Mouse (Mus musculus) cerebellum, adult 2 months (tissue): Measurements from ENCODE around the gene Rab29. TPM values are rescaled to one million over a fixed set of nuclear protein-coding genes. Genes with fewer than 3 reads are reported as not detected.

Source experiments
- DNase-seq, 2 experiments: peaks; one replicate each; pipeline ENCODE4 v3.0.0; 2021
- H3K27ac ChIP-seq: fragments of 200-500 bp; 2 replicates; pipeline ENCODE4 v1.5.1; 2012; ENCODE audit warnings: low read length, control low read depth, inconsistent platforms; ENCODE audit not compliant: insufficient read depth
- H3K27me3 ChIP-seq: fragments of 200-500 bp; 2 replicates; pipeline ENCODE4 v1.6.1; 2012; ENCODE audit warnings: inconsistent platforms, mild to moderate bottlenecking, low read length, moderate library complexity; ENCODE audit not compliant: control insufficient read depth, insufficient read depth
- H3K4me1 ChIP-seq: fragments of 200-500 bp; 2 replicates; pipeline ENCODE4 v1.6.1; 2011; ENCODE audit warnings: low read length; ENCODE audit not compliant: control insufficient read depth, insufficient read depth
- H3K4me3 ChIP-seq: fragments of 200-500 bp; replicated peaks from 2 replicates; pipeline ENCODE3; 2011; ENCODE audit warnings: mild to moderate bottlenecking, low read depth, low read length, control low read depth; ENCODE audit not compliant: insufficient read depth
- CTCF ChIP-seq: fragments of 200-500 bp; IDR thresholded peaks from 2 replicates; pipeline ENCODE4 v1.5.1; 2011; ENCODE audit warnings: low read depth, mild to moderate bottlenecking, control low read depth, low read length, moderate library complexity, borderline replicate concordance; ENCODE audit not compliant: insufficient read depth
- POLR2A ChIP-seq: fragments of 200-500 bp; IDR thresholded peaks from 2 replicates; pipeline ENCODE4 v1.6.1; 2011; ENCODE audit warnings: low read length, control low read depth, borderline replicate concordance; ENCODE audit not compliant: insufficient read depth
- WGBS: fragments of 180-500 bp; shearing (Covaris S2); methylation state at CpG from one replicate; pipeline ENCODE4 v1.1.7; 2018; 5-methylcytosine and 5-hydroxymethylcytosine counted together
- polyA plus RNA-seq: library from polyadenylated mRNA; depleted of rRNA; stranded (reverse); fragments of >200 nt; gene quantifications from 2 replicates; pipeline ENCODE4 v1.2.3, GENCODE M21; 2012

Gene Rab29
- polyA plus RNA-seq, 1 experiment, result 11.9 TPM

DNA sequence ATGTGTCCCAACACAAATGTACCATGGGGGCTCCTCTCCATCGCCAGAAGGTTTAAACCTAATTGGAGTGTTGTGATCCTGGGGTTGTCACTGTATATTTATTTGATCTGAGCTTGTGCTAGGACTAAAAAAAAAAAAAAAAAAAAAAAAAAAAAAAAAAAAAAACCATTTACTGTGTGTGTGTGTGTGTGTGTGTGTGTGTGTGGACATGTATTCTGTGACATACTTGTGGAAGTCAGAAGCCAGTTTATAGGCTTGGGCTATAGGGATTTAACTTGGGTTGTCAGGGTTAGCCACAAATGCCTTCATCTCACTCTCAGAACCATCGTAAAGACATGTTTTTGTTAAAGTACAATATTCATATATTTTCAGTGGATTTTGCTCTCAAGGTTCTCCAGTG, 2.5 kb downstream of the Rab29 start:
- Histone ChIP-seq H3K27me3 (no peaks in the 10 kb centered on the region), H3K27ac (no peak overlapping the region), H3K4me1 (no peaks in the 10 kb centered on the region), H3K4me3 (no peak overlapping the region)
- WGBS, result 95% methylated on average over 2 of the region's 2 CpGs
- no peak for DNase-seq
- no peak for TF ChIP-seq CTCF
- TF ChIP-seq POLR2A, result no peak

DNA sequence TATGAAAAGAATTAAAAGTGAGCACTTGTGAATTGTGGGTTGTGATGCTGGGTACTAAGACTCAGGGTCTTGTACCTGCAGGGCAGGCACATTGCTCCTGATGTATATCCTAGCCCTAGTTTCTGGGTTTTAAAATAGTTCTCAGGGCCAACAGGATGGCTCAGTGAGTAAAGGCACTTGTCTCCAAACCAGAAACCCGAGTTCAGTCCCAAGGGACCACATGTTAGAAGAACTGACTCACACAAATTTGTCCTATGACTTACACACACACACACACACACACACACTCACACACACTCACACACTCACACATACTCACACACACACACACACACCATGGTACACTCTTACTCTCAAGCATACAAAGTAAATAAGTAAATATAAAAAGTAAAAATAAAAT, 5.8 kb downstream of the Rab29 start:
- TF ChIP-seq CTCF (no peak), POLR2A (no peak)
- Histone ChIP-seq H3K4me3 (no peak overlapping the region), H3K27ac (no peak overlapping the region), H3K27me3 (no peaks in the 10 kb centered on the region), H3K4me1 (no peaks in the 10 kb centered on the region)
- DNase-seq, result no peak
- 38% methylated on average over 1 of the region's 1 CpGs for WGBS

DNA sequence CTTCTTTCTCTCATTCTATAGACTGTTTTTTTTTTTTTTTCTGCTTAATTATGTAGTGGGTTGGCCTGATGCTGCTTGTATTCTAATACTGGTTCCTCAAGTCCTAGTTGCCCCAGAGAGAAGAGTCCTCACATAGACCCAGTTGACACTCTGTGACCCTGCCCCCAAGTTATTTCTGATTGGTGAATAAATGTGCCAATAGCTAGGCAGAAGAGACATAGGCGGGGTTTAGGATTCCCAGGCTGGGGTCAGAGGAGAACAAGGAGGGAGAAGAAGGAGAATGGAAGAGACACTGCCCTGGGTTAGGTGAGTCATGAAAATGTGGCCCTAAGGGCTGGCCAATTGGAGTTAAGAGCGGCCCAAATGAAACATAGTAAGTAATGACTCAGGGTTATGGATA, 12.8 kb downstream of the Rab29 start:
- TF ChIP-seq CTCF (no peak), POLR2A (no peak)
- DNase-seq, result no peak
- 82% methylated on average over 2 of the region's 2 CpGs for WGBS

DNA sequence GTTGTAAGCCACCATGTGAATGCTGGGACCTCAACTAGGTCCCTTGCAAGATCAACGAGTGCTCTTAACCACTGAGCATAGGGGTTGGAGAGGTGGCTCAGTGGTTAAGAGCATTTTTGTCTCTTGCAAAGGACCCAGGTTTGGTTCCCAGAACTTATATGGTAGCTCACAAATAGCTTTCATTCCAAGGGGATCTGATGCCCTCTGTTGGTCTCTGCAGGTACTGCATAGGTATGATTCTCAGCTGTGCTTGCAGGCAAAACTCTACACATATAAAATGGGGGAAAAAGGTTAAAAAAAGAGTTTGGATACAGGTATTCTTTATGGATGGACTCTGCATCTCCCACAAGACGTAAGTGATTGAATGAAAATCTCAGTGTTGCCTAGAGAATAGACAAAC, 15.8 kb downstream of the Rab29 start:
- Histone ChIP-seq H3K4me1 (no peaks in the 10 kb centered on the region), H3K27ac (no peak overlapping the region), H3K27me3 (no peaks in the 10 kb centered on the region), H3K4me3 (no peak overlapping the region)
- WGBS, result 77% methylated on average over 2 of the region's 2 CpGs
- TF ChIP-seq POLR2A, result no peak
- no peak for TF ChIP-seq CTCF
- no peak for DNase-seq

More for the DNA sequence above, 12.8 kb downstream of the Rab29 start:
- Histone ChIP-seq H3K27me3 (no peaks in the 10 kb centered on the region), H3K4me1 (no peaks in the 10 kb centered on the region), H3K27ac (no peak overlapping the region), H3K4me3 (no peak overlapping the region)

DNA sequence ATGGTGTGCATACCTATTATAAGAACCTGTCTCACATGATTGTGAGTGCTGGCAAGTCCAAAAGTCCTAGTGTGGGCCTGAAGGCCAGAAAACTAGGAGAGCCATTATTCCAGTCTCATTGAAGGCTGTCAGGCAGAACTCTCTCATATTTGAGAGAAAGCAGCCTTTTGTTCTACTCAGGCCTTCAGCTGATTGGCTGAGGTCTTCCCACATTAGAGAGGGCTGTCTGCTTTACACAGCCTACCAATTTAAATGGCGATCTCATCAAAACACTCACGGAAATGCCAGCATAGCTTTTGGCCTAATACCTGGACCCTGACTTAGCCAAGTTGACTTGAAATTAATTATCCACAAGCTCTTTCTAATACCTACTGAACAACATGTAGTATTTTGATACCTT, 19.1 kb downstream of the Rab29 start:
- no peak for DNase-seq
- WGBS, result 63% methylated on average over 2 of the region's 2 CpGs
- no peak overlapping the region for H3K27ac ChIP-seq
- TF ChIP-seq CTCF (no peak), POLR2A (no peak)
- H3K4me1 ChIP-seq, result no peaks in the 10 kb centered on the region
- no peak overlapping the region for H3K4me3 ChIP-seq
- no peaks in the 10 kb centered on the region for H3K27me3 ChIP-seq

DNA sequence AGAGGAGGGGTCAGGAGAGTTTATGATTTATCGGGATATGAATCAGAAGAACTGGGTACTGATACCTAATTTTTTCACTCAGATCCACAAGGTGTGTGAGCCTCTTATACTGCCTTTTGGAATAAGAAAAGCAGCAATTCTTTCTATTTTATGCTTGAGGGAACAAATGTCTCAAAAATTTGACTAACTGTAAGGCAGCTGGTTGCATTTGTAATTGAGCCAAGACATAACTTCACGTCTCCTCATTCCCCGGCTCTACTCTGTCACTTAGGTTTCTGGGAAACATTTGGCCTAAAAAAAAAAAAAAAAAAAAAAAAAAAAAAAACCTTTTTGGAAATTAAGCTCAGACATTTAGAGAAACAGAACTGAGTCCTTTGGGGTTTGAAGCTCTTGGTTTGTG, 19.6 kb downstream of the Rab29 start:
- no peak for DNase-seq
- H3K27me3 ChIP-seq, result no peaks in the 10 kb centered on the region
- no peaks in the 10 kb centered on the region for H3K4me1 ChIP-seq
- no peak for TF ChIP-seq CTCF
- TF ChIP-seq POLR2A, result no peak
- H3K4me3 ChIP-seq, result no peak overlapping the region
- H3K27ac ChIP-seq, result no peak overlapping the region
- 62% methylated on average over 3 of the region's 3 CpGs for WGBS

DNA sequence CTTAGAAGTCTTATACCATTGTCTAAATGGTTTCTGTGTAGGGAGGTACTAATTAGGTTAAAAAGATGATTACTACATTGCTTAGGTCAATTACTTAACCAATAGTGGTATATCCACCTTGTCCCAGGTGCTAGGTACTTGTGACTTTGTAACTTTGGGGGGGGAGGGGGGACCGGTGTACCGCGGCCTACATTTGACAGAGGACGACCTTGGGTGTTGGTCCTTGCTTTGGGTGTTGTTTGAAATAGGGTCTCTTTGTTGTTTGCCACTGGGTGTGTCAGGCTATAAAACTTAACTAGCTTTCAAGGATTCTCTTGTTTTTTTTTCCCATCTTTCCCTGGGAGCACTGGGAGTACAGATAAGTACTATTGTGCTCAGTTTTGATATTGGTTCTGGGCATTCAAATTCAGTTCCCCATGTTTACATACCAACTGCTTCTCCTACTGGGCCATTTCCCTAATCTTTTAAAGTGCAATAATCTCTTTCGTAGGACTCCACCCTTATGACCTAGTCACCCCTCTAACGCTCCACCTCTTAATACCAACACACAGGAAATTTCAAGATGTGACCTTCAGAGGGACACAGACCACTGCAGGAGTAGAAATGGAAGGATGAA, 23.1 kb downstream of the Rab29 start:
- no peak overlapping the region for H3K27ac ChIP-seq
- WGBS, result 84% methylated on average over 6 of the region's 6 CpGs
- DNase-seq, result no peak
- H3K4me1 ChIP-seq, result no peaks in the 10 kb centered on the region
- no peak for TF ChIP-seq POLR2A
- no peak for TF ChIP-seq CTCF
- no peak overlapping the region for H3K4me3 ChIP-seq
- H3K27me3 ChIP-seq, result no peaks in the 10 kb centered on the region

DNA sequence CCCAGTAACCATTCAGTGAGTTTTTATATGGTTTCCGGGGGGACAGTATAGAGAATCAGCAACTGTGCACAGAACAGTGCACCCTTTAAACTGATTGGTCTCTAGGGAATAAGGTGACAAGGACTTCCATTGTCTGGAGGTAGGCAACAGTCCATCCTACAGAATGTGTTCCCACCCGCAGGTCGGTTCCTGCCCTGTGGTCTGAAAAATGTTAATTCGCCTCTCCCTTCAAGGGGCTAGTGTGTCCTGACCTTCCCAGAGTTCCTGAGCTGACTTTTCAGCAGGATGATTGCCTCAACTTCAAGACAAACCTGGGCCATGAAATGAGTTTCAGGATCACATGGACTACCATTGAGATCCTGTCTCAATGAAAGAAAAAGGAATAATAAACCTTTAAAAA, 24.4 kb downstream of the Rab29 start:
- Histone ChIP-seq H3K4me1 (no peaks in the 10 kb centered on the region), H3K27ac (no peak overlapping the region), H3K27me3 (no peaks in the 10 kb centered on the region), H3K4me3 (no peak overlapping the region)
- 60% methylated on average over 4 of the region's 4 CpGs for WGBS
- DNase-seq, result no peak
- TF ChIP-seq POLR2A (no peak), CTCF (no peak)

DNA sequence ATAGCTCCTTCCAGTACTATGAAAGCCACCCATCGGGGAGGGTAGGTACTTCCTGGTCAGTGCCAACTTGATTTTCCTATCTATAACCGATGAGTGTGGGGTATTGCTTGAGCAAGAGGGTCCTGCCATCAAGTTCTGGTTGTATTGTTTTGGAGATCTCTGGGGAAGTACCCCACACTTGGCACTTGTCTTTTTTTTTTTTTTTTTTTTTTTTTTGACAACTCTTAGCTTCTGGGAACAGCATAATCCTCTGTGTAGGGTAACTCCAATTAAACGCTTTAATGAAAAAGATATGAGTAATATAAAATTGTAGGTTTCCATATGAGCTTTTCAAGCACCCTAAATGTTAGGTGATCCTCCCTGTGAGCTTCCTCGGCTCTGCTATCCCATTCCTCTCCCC, 35.7 kb downstream of the Rab29 start:
- Histone ChIP-seq H3K27me3 (no peaks in the 10 kb centered on the region), H3K4me1 (no peaks in the 10 kb centered on the region), H3K4me3 (no peak overlapping the region), H3K27ac (no peak overlapping the region)
- TF ChIP-seq POLR2A, result no peak
- no peak for TF ChIP-seq CTCF
- DNase-seq, result no peak
- 86% methylated on average over 4 of the region's 4 CpGs for WGBS
